Mouse (Mus musculus) G1E-ER4 (cell line): ENCODE results near the gene Babam2. TPM values are rescaled to one million over a fixed set of nuclear protein-coding genes. Genes with fewer than 3 reads are reported as not detected.

Source experiments
- GATA1 ChIP-seq: IDR thresholded peaks from one replicate; pipeline ENCODE4 v1.8.0; 2012; ENCODE audit warnings: low read length, inconsistent platforms
- polyA plus RNA-seq: library from polyadenylated mRNA; stranded (reverse); fragments of >175 nt; gene quantifications from 2 replicates; pipeline ENCODE4 v1.2.3, GENCODE M21; 2012

The Babam2 gene
- polyA plus RNA-seq, result 43.6 and 58.5 TPM in 2 replicates

GRCm38 (mm10) chr5:31697644-31698296 lies at the start of gene Babam2:
Gene Babam2, plus strand, starts transcription at chr5:31697684.
- no peak for TF ChIP-seq GATA1

- TF ChIP-seq GATA1, result no peak
These were observed 46.8 kb upstream of the Babam2 start for GRCm38 (mm10) chr5:31650518-31651288.

GRCm38 (mm10) chr5:31655688-31656190 lies 41.7 kb upstream of the Babam2 start:
- no peak for TF ChIP-seq GATA1

DNA sequence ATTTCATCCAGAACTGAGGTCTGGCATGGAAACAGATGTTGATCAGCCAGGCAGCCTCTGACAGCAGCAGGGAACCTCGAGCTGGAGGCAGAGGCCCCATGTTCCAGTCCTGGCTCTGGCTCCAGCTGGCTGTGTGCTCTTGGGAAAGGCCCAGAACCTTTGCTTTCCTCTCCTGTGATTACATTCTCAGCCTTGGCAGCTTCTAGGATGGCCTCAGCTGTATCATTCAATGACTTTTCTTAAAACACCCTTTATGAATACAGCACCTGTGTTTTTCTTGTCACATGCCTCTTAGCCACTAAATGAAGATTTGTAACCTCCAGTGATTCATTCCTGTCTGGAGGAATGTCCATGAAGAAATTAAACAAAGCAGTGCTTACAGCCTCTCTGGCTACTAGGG lies 31.3 kb upstream of the Babam2 start:
- no peak for TF ChIP-seq GATA1

DNA sequence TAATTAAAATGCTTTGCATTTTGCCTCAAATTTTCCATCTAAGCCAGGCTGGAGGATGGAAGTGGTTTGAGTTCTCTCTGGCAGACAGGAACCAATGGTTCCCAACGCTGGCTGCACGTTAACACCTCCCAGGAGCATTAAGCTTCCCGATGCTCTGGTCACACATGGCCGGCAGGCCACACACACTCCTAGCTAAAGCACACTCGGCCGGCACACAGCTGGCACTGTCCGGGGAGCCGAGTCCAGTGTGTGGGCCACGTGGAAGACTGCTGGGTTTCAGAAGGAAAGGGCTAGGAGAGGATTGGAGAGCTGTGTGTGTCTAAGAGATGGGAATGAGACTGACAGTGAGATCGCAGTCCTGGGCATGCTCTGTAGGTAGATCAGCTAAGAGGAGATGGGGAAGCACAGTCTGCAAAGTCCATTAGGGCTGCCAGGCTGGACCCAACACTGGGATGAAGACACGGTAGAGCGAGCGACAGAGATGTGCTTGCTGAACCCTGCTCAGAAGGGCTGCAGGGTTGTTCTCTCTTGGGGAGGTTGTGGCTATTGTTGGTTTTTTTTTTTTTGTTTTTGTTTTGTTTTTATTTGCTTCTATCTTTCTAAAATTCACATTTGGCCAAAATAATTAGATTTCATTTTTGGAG lies 29.0 kb upstream of the Babam2 start:
- TF ChIP-seq GATA1, result no peak

- TF ChIP-seq GATA1, result no peak
These were observed 27.5 kb upstream of the Babam2 start for GRCm38 (mm10) chr5:31669984-31670383.

DNA sequence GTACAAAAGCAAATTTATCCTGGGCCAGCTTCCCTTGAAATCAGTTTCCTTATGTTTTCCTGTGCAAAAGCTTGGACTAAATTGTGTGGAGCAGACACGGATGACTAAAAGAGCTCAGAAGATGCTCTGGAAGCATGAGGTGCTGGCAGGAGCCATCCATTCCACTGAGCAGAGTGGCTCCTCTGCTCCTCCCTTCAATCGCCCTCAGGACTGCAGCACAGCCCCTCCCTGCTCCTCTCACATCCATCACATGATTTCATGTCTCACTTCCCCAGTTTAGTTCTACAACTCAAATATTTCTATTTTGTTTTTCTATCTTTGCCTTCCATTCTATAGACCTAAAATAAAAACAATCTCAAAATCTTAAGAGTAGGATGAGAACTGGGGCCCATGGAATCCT lies 26.3 kb upstream of the Babam2 start:
- TF ChIP-seq GATA1, result no peak

GRCm38 (mm10) chr5:31673431-31673830 lies 24.1 kb upstream of the Babam2 start:
- no peak for TF ChIP-seq GATA1

DNA sequence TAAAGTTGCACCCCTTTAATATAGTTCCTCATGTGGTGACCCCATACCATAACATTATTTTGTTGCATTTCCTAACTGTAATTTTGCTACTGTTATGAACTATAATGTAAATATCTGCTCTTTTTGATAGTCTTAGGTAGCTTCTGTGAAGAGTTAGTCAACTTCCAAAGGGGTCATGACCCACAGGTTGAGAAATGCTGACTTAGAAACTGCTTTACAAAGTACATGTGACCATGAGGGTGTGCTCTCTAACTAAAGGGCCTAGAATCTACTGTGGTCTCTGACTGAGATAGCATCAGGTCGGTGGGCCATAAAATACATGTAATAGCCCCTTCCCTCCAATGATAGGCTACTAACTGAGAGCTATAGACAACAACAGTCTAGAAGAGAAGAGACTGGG lies 19.5 kb upstream of the Babam2 start:
- TF ChIP-seq GATA1, result no peak

- TF ChIP-seq GATA1, result no peak
These were observed 17.3 kb upstream of the Babam2 start for GRCm38 (mm10) chr5:31680183-31680582.

DNA sequence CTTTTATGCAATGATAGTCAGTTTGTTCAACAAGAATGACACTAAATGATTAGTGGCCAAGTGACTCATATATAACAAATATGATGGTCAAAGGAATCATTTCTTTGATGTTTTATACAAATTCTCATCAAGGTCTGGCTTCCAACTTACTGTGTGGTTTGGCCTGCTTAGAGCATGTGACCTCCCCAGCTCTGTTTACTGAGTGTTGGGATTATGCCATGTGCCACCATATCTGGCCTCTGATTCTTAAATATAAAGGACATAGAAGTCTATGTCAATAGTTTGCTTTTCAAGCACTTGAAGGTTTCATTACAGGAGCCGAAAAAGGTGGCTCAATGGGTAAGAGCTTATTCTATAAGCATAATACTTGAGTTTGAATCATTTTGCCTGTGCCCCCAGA lies 15.2 kb upstream of the Babam2 start:
- no peak for TF ChIP-seq GATA1

DNA sequence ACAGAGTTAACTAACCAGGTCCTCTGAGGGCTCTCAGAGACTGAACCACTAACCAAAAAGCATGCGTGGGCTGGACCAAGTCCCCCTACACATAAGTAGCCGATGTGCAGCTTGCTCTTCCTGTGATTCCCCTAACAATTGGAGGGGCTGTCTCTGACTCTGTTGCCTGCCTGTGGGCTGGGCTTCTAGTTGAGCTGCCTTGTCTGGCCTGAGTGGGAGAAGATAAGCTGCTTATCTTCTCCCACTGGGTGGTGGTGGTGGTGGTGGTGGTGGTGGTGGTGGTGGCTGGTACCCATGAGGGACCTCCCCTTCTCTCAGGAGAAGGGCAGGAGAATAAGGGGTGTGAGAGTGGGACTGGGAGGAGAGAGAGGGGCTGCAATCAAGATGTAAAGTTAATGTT lies 11.4 kb upstream of the Babam2 start:
- TF ChIP-seq GATA1, result peak; percentile 25

- TF ChIP-seq GATA1, result peak; percentile 41
These were observed 9.5 kb upstream of the Babam2 start for GRCm38 (mm10) chr5:31687972-31688371.

- TF ChIP-seq GATA1, result no peak
These were observed 4.3 kb upstream of the Babam2 start for GRCm38 (mm10) chr5:31693191-31693590.

DNA sequence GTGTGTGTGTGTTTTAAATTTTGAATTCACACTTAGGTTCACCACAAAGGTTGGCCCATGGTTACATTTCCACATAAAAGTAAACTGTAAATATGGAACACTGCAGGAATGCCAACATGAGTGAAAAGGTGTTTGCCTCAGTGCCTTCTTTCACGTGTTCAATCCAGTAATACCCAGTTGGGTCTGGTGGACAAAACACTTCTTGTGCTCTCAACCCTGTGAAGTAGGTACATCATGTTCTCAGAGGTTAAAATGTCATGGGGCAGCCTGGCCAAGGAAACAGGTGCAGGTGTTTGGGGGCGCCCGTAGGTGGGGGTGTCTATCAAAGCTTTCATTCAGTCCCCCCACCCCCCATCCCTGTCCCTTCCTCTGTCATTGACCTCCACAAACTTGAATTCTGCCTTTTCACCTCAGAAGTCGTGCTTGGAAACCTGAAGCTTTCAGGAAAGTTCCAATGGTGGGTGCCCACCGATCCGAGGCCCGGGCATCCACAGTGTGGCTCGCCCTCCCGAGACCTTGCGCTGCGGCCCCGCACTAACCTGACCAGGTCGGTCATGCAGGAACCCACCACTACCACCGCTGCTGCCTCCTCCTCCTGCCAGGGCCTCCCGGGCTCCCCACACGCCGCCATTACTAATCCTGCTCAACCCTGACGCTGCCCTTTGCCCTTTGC lies 377 bp upstream of the Babam2 start, which contains the start of gene Rbks:
TSS of gene Rbks (minus strand) at position 657 of the 673 bp plus-strand sequence.
- no peak for TF ChIP-seq GATA1

GRCm38 (mm10) chr5:31698297-31698726 lies 828 bp downstream of the Babam2 start:
- no peak for TF ChIP-seq GATA1
